Comparison of ENCODE assay signal across 8 mouse cellular contexts in the genomic region with DNA sequence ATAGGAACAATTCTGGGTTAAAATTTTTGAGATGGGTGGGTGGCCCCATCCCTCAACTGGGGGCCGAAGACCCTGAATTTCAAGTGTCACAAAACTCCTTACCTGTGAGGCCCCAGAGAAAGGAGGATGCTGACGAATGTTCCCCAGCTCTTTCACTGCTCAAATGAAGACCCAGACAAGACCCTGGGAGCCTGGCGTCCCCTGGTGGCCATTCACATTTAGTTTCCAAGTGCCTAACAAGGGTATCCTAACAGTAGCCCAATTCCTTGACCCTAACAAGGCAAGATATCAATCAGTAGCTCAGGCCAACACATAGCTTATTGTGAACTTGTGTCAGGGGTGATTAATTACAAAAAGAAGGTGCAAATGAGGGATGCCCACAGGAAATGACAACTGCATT.
DNase-seq lines count a peak whose midpoint lies in the region; ATAC-seq and TF ChIP-seq lines count a peak whose summit lies in the region.

No protein-coding gene starts in this region.

- no peak overlapping the region for H3K4me3 ChIP-seq in midbrain, embryonic 11.5 days (ENCODE audit: low read depth, low read length)
- H3K4me3 ChIP-seq in midbrain, embryonic 15.5 days, result no peak overlapping the region
- no peak overlapping the region for H3K4me3 ChIP-seq in gastrocnemius, adult 2 months
- H3K4me3 ChIP-seq in liver, postnatal 0 days (ENCODE audit: low read depth, low read length), result no peak overlapping the region

- no peak for TF ChIP-seq EP300 in liver, postnatal 0 days (IDR thresholded peaks at IDR 0.05; ENCODE audit: low read depth)

- H3K36me3 ChIP-seq in midbrain, embryonic 11.5 days (ENCODE audit: control insufficient read depth, insufficient read depth, low read length), result no peaks in the 10 kb centered on the region
- H3K36me3 ChIP-seq in midbrain, embryonic 15.5 days (replicated peaks), result no peaks in the 10 kb centered on the region
- no peaks in the 10 kb centered on the region for H3K36me3 ChIP-seq in liver, postnatal 0 days (replicated peaks; ENCODE audit: insufficient read depth, low read length)

- peak; percentile 69 for TF ChIP-seq CTCF in gastrocnemius, adult 2 months (IDR thresholded peaks at IDR 0.05)
- TF ChIP-seq CTCF in liver, postnatal 0 days (IDR thresholded peaks at IDR 0.05; ENCODE audit: low read depth), result peak; percentile 64

- no peak overlapping the region for H3K4me2 ChIP-seq in midbrain, embryonic 11.5 days
- H3K4me2 ChIP-seq in midbrain, embryonic 15.5 days, result no peak overlapping the region
- H3K4me2 ChIP-seq in liver, postnatal 0 days (ENCODE audit: low read depth, low read length), result no peak overlapping the region

- H3K9ac ChIP-seq in midbrain, embryonic 11.5 days (ENCODE audit: low read length), result no peak overlapping the region
- no peak overlapping the region for H3K9ac ChIP-seq in midbrain, embryonic 15.5 days
- no peak overlapping the region for H3K9ac ChIP-seq in liver, postnatal 0 days (replicated peaks)

- no peaks in the 10 kb centered on the region for H3K27me3 ChIP-seq in midbrain, embryonic 11.5 days (ENCODE audit: control insufficient read depth, insufficient read depth, low read length)
- no peaks in the 10 kb centered on the region for H3K27me3 ChIP-seq in midbrain, embryonic 15.5 days (replicated peaks)
- H3K27me3 ChIP-seq in liver, postnatal 0 days (ENCODE audit: insufficient read depth, low read length), result no peaks in the 10 kb centered on the region

- WGBS in midbrain, embryonic 11.5 days, result 37% methylated on average over 3 of the region's 3 CpGs
- WGBS in midbrain, embryonic 15.5 days, result 27% methylated on average over 3 of the region's 3 CpGs
- WGBS in liver, postnatal 0 days (ENCODE audit: insufficient replicate concordance), result 26% methylated on average over 3 of the region's 3 CpGs

- peaks cover 3% of the 10 kb centered on the region for H3K4me1 ChIP-seq in midbrain, embryonic 11.5 days (ENCODE audit: control insufficient read depth, insufficient read depth, low read length)
- H3K4me1 ChIP-seq in midbrain, embryonic 15.5 days, result peaks cover 11% of the 10 kb centered on the region
- no peaks in the 10 kb centered on the region for H3K4me1 ChIP-seq in liver, postnatal 0 days (ENCODE audit: insufficient read depth)

- H3K27ac ChIP-seq in midbrain, embryonic 11.5 days (ENCODE audit: low read depth, low read length), result no peak overlapping the region
- H3K27ac ChIP-seq in midbrain, embryonic 15.5 days, result no peak overlapping the region
- H3K27ac ChIP-seq in gastrocnemius, adult 2 months, result no peak overlapping the region
- no peak overlapping the region for H3K27ac ChIP-seq in liver, postnatal 0 days (ENCODE audit: low read depth)

- ATAC-seq in CD4-positive, CD25-positive, alpha-beta regulatory T cell, adult 4 months, result no peak
- ATAC-seq in midbrain, embryonic 11.5 days (ENCODE audit: low FRiP score), result no peak
- no peak for ATAC-seq in midbrain, embryonic 15.5 days (replicated peaks)
- ATAC-seq in liver, postnatal 0 days, result no peak

- intact Hi-C loops in gastrocnemius, adult 2 months (cut with DNase I), result loop anchor here (5.0 kb wide), 1 partner anchor 760 kb away; no protein-coding TSS in a partner anchor

- H3K9me3 ChIP-seq in midbrain, embryonic 11.5 days (ENCODE audit: control insufficient read depth, low read length), result no peaks in the 10 kb centered on the region
- no peaks in the 10 kb centered on the region for H3K9me3 ChIP-seq in midbrain, embryonic 15.5 days
- H3K9me3 ChIP-seq in liver, postnatal 0 days (ENCODE audit: low read length), result no peaks in the 10 kb centered on the region

- DNase-seq in CD4-positive, CD25-positive, alpha-beta regulatory T cell, adult 2 months (ENCODE audit: low read depth, low spot score), result peak; percentile 11
- DNase-seq in midbrain, embryonic 11.5 days (ENCODE audit: low spot score, missing footprints), result peak; percentile 91
- DNase-seq in c-Kit-positive CD71-negative TER-119-negative erythroid progenitor cells, embryonic 14.5 days (ENCODE audit: low read depth), result peak; percentile 3
- DNase-seq in gastrocnemius, adult 2 months, result peak; percentile 53
- peak; percentile 28 for DNase-seq in liver, postnatal 0 days
- DNase-seq in adipocyte (ENCODE audit: low spot score), result no peak
